Mouse (Mus musculus): ENCODE measurements around the gene Catip.

The Catip gene

GRCm38 (mm10) chr1:74343161-74343560 is 18.7 kb upstream of the Catip start:
- no peak for DNase-seq (ENCODE audit: low spot score in 2 of 2)

- no peak for DNase-seq (ENCODE audit: low spot score in 2 of 2)
Observed at GRCm38 (mm10) chr1:74344163-74344916, 17.6 kb upstream of the Catip start.

GRCm38 (mm10) chr1:74351185-74351769 is 10.6 kb upstream of the Catip start:
- DNase-seq (ENCODE audit: low spot score in 2 of 2), result no peak

DNA sequence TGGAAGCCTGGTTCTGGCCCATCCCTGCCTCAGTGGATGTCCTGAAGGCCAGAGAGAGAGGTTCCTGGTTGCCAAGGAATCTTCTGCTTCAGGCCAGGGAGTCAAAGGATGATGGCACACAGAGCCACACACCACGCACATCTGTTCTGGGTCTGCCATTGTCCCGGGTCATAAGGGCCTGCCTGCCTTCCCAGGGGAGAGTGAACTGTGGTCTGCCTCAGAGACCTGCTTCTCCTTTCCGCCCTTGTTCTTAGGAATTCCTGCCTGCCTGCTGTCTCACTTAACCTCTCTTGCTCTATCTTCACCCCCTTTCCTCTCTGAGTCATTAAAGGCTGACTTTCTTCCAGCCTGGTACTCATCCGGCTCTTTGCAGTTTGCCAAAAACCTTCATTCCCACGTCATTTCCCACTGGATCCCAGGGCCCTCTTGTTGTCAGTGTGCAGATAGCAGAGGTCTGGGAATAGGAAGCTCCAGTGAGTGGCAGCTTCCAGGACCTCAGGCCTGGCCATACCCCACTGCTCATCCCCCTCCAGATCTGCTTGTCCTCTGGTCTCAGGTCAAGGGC is 9.3 kb upstream of the Catip start:
- DNase-seq (ENCODE audit: low spot score in 2 of 2), result no peak

DNA sequence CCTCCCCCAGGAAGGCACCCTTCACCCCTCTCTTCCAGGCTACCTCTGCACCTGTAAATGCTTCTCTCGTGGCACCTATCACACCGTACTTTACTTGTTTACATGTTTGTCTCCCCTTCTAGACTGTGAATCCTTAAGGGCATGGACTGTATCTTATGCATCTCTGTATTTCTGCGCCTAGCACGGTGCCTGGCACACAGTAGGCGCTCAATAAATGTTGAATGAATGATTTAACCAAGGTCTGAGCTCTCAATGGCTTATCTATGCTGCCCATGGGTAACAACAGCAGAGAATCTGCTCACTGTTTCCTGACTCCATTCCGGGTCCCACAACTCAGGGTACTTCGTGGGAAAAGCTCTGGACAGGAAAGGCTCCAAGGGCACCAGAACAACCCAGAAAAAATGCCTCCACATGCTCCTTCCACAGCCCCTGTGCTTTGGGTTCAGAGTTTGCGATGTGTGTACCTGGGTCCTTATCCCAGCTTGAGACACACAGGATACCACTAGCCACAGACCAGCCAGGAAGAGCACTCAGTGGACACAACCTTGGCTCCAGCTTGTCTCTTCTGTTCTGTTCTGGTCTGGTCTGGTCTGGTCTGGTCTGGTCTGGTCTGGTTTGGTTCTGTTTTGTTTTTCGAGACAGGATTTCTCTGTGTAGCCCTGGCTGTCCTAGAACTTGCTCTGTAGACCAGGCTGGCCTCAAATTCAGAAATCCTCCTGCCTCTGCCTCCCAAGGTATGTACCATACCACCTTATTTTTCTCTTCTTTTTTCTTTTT is 8.3 kb upstream of the Catip start:
- DNase-seq (ENCODE audit: low spot score in 2 of 2), result no peak

DNA sequence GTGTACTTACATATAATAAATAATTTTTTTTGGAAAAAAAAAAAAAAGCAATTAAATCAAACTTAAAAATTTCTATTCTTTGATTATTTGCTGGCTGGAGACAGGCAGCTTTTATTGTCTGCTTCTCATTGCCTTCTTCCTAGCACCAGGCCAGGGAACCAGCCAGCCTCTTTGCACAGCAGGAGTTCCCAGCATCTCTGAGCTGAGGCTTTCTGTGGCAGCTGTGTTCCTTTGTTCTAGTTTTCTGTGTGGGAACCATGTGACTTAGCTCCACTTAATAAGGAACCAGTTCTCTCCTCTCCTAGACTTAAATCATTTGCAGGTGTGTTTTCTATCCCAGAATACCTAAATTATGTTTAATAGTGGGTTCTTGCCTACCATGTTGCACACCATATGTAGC is 4.4 kb upstream of the Catip start:
- DNase-seq (ENCODE audit: low spot score in 2 of 2), result no peak

DNA sequence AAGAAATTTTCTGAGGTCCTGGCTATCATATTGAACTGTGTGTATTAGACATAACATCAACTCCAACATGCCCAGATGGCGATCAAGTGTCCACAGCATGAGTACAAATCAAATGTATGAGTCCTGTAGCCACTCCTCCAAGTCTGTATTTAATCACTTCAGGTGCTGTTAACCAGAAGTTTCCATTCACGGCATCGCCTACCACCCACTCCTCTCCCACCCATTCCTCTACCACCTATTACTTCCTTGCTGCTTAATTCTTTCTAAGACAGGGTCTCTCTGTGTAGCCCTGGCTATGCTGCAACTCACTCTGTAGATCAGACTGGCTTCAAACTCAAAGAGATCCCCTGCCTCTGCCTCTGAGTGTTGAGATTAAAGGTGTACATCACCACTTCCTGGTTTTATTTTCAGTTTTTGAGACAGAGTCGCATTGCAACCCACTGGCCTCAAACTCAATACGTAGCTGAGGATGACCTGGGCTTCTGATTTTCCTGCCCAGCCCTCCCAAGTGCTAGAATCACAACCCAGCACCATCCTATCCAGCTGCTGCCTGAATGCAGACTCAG is 1.9 kb upstream of the Catip start:
- no peak for DNase-seq (ENCODE audit: low spot score in 2 of 2)

DNA sequence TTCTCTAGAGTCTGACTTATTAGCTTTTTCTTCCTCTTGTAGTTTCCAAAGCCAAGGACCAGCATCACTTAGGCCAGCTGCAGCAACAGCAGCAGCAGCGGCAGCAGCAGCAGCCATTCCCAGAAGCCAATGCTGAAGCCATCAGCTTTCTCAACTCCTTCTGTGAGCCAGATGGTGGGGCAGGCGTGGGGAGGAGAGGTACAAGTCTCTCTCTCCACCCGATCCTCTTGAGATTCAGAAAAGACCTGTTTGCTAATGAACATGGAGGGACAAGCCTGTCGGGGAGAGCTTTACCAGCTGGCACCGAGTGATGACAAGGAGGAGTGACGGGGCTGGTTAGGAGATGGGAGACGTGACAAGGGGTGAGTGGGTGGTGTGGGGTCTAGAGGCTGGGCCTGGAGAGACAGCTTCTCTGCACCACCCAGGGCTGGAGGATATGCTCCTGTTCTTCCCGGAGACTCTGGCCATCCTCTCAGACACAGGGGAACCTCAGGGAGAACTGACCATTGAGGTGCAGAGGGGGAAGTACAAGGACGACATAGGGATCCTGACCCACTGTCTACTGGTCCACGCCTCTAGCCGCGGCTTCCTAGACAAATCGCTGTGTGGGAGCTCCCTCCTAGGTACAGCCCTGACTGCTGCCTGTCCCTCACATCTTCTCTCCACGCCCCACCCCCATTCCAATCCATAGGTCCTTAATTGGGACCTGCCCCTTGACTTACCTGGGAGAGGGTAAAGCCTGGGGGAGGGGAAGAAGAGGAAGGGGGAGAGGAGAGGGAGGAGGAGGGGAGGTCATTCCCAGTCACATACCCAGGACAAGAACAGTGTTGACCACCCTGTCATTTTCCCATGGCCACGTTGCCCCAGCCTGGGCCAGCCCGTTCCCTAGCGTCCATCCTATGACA is 669 bp downstream of the Catip start:
- DNase-seq (ENCODE audit: low spot score in 2 of 2), result no peak

DNA sequence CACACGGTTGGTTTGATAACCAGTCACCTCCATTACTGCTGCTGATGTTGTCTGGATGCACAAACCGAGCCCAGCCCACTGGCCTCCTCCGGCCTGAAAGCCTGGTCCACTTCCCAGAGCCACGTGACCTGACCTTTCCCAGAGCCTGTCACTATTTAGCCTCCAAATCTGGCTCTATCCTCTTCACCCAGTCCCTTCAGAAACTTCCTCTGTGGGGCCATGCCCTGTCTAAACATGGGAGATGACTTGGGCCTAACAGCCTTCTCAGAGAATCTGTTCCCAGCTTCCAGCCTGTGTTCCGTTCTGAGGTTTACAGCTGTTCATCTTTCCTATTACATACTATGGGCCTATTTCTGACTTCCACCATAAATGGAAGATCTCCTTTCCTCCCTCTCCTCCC is 1.5 kb downstream of the Catip start:
- no peak for DNase-seq (ENCODE audit: low spot score in 2 of 2)

GRCm38 (mm10) chr1:74364270-74364669 is 2.4 kb downstream of the Catip start:
- DNase-seq (ENCODE audit: low spot score in 2 of 2), result no peak

- DNase-seq (ENCODE audit: low spot score in 2 of 2), result no peak
Observed at GRCm38 (mm10) chr1:74367886-74368645, 6.2 kb downstream of the Catip start.

DNA sequence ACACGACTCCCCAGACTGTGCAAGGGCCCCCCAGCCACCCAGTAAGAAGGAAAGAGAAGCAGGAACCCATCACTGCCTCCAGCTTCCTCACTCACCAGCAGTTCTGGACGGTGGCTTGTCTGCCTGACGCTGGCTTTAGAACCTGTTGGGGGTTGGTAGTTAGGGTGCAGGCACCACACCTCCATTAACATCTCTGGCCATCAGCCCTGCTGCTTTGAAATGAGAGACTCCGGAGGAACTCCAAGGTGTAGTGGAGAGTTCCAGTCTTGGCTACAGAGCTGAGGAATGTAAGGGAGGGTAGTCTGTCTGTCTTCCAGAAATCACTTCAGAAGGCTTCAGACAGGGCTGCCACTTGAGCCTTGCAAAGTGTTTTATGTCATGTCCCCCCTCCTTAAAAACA is 8.1 kb downstream of the Catip start:
- DNase-seq (ENCODE audit: low spot score in 2 of 2), result no peak

- DNase-seq (ENCODE audit: low spot score in 2 of 2), result no peak
Observed at GRCm38 (mm10) chr1:74373372-74373771, 11.5 kb downstream of the Catip start.

DNA sequence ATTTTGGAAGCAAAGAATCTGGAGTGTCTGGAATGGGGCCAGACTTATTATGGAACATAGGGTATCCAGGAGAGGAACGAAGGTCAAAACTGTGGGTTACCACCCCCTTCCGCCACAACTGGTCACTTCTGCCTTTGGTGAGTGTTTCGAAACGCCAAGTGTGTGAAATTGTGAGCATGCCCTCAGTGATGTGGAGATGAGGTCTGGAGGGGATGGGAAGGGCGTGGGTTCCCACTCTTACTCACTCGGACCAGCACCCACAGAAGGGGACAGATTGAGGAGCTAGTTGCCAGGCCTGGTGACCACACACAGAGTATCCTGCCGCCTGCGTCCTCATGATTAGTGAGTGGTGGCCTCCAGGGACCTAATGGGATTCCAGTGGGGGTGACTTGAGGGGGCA is 13.1 kb downstream of the Catip start, which contains the start of gene Slc11a1:
Gene Slc11a1 (plus strand): TSS at position 216 of the 400 bp plus-strand sequence.
- DNase-seq (ENCODE audit: low spot score in 2 of 2), result no peak

GRCm38 (mm10) chr1:74375561-74375960 is 13.7 kb downstream of the Catip start:
- DNase-seq (ENCODE audit: low spot score in 2 of 2), result no peak

GRCm38 (mm10) chr1:74376396-74376795 is 14.5 kb downstream of the Catip start:
- no peak for DNase-seq (ENCODE audit: low spot score in 2 of 2)

DNA sequence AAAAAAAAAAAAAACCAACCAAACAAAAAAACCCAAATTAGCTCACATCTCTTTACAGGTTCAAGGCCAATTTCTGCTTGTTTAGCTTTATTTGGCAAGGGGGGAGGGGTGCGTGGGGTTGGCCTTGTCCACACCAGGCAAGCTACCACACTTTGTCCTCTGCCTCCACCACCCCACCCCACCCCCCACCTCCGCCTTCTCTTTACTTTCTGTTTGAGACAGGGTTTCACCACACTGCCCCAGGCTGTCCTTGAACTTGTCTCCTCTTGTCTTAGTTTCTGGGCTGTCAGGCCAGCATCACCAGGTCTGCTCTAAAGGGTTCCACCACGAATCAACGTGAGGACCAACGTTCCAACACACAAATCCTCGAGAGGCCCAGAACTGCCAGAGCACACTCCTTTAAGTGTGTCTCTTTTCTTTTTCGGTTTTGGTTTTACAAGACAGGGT is 17.2 kb downstream of the Catip start:
- DNase-seq (ENCODE audit: low spot score in 2 of 2), result no peak

DNA sequence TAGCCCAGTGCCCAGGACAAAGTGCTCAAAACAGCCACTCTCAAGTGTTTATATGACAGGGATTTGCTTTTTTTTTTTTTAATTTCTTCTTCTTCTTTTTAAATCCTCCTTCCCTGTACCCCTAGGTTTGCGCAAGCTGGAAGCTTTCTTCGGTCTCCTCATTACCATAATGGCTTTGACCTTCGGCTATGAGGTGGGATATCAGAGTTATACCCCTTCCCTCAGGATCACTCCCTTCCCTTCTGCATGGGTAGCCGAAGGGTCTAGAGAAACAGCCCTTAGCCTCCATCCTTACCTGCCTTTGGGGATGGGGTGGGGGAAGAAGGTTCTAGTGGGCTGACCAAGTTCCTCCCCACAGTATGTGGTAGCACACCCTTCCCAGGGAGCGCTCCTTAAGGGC is 18.6 kb downstream of the Catip start:
- no peak for DNase-seq (ENCODE audit: low spot score in 2 of 2)

GRCm38 (mm10) chr1:74381588-74382021 is 19.7 kb downstream of the Catip start:
- no peak for DNase-seq (ENCODE audit: low spot score in 2 of 2)

DNA sequence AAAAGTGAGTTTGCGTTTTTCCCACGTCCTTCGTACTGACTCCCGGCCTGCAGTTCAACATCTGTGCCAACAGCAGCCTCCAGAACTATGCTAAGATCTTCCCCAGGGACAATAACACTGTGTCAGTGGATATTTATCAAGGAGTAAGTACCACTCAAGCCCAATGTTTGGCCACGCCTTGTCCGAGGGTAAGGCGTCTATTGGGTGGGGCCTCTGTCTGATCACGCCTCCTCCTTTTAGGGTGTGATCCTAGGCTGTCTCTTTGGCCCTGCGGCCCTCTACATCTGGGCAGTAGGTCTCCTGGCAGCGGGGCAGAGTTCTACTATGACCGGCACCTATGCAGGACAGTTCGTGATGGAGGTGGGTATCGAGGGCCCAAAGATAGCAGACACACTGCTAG is 21.5 kb downstream of the Catip start:
- DNase-seq (ENCODE audit: low spot score in 2 of 2), result no peak
